Mouse (Mus musculus): ENCODE measurements around the gene Gas6. TPM values are rescaled to one million over a fixed set of nuclear protein-coding genes. Genes with fewer than 3 reads are reported as not detected.

Gas6 gene
- polyA plus RNA-seq, 1 experiment: 86.0 TPM

DNA sequence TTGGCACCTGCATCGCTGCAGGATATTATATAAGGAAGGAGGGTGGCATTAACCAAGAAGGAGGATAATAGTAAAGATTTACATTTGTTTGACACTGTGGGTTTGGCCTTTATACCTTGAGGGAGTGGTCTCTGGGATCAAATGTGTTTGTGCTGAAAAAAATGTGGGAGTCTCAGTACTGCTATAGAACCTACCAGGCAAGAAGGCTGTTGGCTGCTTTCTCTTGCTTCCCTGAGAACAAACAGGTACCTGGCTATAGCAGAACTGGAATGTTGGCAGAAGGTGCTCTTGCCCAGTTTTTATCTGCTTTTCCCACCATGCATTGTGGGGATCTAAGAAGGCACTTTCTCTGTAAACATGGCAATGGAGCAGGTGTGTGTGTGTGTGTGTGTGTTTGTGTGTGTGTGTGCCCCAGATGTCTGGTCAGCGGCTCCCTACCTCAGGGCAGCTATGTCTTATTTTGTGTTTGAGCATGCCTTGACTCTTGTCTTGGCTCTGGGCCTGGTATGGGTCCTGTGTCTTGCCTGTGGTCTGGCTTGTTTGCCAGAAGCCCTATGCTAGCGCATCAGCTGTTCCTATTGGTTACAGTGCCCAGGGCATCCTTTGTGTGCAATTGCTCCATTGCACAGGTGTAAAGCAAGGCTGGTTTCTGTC, 13.1 kb upstream of the Gas6 start:
- DNase-seq (ENCODE audit: extremely low spot score in 1 of 2, low spot score in 1 of 2): no peak

DNA sequence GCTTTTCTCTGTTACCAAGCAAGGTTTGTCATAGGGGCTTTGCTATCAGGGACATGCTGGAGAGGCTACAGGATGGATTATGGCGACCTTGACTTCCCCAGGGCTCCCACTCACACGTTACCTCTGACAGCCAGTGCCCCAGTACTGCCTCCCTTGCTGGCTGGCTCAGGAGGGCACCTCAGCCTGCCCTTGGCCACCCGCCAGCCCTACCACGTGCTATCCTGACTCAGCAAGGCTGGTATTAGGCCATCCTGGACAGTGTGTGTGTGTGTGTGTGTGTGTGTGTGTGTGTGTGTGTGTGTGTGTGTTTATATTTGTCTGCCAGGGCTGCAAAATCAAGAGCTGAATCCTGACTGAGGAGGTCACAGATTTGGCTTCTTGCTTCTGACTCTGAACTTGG, 12.6 kb upstream of the Gas6 start:
- no peak for DNase-seq (ENCODE audit: extremely low spot score in 1 of 2, low spot score in 1 of 2)

DNA sequence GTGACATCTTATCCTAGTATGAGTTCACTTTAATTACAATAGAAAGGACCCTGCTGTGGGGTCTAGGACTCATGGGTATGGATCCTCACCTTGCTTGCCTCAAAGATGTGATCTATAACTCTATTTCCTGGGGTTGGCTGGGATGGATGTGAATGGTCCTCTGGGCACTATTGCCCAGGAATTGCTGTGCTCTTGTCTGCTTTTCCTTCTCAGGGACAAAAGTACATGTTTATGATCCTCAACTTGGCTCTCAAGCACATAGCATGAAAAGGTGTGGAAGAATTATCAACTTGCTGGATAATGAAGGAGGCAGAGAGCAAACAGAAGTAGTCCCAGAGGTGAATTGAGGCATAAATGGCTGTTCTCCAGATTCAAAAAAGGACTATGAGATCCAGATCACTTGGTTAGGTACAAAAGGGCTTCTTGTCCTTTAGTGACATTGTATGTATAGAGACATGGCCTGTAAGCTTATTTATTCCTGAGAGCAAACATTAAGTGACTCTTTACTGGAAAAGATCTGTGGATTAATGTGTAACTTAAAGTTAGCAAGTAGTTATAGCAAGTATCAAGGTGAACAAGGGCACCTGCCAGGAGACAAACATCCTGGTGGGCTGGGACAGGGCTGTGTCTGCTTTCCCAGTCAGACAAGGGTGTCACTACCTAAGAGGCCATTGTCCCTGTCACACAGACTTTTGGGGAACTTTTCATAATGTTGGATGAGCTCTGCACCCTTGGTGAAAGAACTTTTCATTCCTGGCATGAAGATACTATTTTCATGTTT, 10.8 kb upstream of the Gas6 start:
- no peak for DNase-seq (ENCODE audit: extremely low spot score in 1 of 2, low spot score in 1 of 2)

DNA sequence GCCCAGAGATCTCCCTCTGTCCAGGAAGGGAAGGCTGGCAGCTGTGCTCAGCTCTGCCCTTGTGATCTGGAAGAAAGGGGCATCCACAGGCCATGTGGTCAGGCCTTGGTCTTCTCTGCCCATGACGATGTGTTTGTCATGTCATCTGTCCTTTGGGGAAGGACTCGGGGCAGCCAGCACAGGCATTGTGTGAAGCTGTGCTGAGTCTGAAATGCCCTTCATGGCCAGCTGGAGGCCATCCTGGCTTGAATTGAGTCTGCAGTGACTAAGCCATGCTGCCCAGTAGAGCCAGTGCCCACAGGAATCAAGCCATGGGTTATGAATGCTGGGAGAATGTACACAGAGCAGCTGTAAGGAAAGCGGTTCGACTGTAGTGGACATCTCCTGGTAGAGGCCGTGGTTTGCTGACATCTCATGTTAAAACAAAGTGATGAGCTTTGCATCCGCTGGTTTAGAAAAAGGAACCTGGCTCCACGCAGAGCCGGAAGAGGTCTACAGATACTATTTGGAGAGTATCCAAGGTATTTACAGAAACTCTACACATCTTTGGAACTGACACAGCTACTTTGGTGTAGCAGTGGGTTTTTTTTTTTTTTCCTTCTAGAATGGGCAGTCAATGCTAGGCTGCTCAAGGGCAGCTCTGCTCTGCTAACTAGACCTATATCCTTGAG, 9.8 kb upstream of the Gas6 start:
- DNase-seq (ENCODE audit: extremely low spot score in 1 of 2, low spot score in 1 of 2): no peak

DNA sequence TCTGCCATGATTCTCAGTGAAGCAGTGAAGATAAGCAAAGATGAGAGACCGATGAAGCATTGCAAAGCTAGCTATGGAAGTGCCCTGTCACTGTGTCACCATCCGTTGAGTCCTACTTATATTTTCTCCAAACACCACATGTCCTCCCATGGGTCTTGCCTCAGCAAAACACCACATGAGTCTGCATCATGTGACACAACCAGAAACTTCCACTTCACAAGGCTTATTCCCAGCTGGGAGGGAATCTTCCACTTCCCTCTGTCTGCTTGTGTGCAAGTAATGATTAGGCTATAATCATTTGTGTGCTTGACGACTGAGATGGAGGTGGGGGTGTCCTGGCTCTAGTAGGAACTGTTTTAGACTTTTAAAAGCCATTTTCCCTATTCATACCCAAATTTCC, 6.9 kb upstream of the Gas6 start:
- DNase-seq (ENCODE audit: extremely low spot score in 1 of 2, low spot score in 1 of 2): no peak

DNA sequence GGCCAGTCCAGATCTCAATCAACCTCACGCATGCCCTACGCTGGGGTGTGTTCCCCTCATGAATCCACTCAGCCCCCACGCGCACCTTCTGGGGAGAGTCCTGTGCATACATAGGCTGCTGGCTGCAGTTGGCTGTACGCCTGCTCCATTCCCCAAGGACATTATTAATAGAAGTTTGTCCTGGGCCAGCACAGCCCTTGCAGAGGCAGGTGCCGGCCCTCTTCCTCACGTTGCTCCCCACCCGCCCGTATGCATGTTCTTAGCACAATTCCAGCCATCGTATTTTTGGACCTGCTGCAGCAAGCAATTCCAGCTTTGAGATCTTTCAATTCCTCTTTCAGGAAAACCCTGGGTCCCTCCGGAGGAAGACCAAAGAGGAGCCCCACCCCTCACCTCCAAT, 1.3 kb downstream of the Gas6 start:
- DNase-seq (ENCODE audit: extremely low spot score in 1 of 2, low spot score in 1 of 2): no peak

DNA sequence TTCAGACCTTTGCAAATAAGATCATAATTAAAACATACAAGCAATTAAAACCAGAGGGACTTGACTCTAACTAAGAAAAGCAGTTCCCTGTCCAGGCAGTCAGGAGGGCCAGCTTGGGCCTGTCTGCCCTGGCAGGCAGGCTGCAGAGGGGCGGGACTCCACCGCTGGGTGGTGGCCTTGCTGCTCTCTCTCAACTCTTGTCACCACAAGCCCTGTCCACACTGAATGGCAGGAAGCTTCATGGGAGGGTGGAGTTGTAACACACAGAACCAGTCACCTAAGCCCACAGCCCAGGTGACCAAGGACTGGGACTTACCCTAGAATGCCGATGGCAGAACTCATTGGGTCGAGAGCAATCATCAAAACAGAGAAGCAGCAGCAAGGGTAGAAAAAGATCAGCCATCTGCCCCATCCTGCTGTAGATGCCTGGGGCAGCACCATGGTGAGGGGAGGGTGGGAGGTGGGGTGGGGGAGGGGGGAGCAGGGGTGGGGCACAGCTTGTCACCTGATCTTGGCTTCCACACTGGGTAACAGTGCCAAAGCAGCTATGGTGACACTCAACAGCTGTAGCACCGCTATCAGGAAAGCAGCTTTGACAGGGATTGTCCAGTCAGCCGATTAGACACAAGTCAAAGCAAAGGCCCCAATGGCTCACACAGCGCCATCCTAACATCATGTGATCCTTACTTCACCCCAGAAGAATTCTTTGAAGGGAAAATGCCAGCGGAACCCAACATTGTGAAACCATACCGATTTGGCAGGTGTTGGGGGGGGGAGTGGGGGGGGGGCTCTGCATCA, 1.9 kb downstream of the Gas6 start:
- no peak for DNase-seq (ENCODE audit: extremely low spot score in 1 of 2, low spot score in 1 of 2)

DNA sequence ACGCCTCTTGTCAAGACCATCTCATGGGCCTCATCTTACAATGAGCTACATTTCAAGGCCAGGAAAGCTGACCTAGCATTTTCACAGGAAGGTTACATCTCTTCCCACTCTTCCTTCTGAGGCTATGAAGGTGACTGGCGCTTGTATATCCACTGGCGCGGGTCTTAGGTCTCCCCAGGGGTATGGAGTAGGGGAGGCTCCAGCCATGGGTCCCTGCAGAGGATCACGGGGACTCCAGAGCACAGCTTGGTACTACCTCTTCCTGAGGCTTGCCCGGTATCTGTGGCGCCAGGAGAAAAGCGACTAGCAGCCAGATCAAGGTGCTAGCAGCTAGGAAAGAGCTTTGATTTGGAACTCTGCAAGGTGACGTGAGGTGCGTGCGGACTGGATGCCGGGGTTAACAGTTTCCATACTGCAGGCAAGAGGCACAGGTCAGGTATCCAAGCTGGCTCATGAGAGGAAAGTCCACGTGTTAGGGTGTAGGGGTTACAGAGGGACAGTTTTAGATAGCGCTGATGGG, 2.7 kb downstream of the Gas6 start:
- no peak for DNase-seq (ENCODE audit: extremely low spot score in 1 of 2, low spot score in 1 of 2)

DNA sequence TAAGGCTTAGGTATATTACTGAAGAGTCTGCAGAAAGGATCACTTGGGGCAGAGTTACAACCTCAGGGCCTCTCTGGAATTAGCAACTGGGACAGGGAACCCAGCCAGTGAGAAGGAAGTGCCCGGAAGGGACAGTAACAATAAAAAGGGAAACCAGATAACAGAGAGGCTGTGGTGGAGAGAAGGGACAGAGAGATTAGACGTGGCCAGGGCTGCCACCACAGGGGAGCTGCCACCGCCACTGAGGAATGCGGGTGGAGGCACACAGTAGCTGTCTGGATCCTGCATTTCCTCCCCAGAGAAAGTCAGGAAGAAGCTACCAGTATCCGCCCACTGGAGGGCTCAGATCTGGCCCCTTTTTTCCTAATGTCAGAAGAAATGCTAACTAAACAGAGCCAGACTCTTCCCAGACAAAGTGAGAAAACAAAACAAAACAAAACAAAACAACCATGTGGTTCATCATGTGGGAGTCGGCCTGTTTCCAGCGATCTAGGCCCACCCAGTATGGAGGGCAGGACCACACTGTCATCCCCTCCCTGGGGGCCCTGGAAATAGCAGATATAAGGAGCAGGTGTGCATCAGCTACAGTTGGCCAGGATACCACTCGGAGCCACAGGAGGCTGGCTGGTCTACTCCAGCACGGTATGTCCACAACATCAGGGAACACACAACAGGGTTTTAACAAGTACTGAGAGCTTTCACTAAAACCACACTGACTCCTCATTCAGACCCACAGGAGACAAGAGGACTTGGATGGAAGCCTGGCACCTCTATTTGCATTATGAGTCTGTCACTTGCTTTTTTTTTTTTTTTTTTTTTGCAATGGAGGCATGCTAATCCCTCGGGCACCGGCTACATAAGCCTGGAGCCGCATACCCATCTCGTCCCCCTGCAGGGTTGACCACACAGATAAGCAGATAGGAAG, 4.0 kb downstream of the Gas6 start:
- no peak for DNase-seq (ENCODE audit: extremely low spot score in 1 of 2, low spot score in 1 of 2)

DNA sequence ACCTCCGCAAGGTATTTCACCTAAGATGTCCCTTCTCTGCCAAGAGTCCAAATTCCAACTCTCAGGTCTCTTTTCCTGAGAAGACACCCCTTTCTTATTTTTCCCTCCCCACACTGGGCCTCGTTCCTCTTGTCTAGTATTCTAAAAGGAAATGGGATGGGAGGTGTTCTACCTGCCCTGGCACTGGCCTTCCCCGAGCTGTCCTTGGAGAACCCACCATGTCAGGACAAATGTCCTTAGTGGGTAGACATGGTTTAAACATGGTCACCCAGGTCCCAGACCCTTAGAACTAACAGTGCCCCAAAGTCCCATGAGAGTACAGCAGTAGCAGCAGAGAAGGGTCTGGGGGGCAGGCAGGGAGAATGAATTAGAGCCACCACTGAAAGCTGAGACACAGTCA, 4.9 kb downstream of the Gas6 start:
- DNase-seq (ENCODE audit: extremely low spot score in 1 of 2, low spot score in 1 of 2): no peak

DNA sequence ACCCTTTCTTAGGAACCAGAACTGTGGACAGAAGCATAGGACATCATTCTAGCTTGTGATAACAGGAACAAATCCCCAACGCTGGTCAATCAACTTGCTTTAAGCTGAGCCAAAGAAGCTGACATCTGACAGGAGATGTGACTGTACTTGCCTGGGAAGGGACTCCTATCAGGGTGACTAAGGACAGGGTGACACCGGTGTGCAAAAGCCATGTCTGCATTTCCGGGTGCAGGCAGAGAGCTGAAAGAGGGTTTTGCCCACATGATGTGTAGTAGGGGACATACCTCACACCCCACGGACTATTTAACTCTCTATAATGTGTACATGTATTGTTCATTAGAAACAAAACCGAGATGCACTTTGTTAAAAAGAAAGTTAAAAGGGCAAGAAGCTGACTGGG, 11.1 kb downstream of the Gas6 start:
- DNase-seq (ENCODE audit: extremely low spot score in 1 of 2, low spot score in 1 of 2): no peak

DNA sequence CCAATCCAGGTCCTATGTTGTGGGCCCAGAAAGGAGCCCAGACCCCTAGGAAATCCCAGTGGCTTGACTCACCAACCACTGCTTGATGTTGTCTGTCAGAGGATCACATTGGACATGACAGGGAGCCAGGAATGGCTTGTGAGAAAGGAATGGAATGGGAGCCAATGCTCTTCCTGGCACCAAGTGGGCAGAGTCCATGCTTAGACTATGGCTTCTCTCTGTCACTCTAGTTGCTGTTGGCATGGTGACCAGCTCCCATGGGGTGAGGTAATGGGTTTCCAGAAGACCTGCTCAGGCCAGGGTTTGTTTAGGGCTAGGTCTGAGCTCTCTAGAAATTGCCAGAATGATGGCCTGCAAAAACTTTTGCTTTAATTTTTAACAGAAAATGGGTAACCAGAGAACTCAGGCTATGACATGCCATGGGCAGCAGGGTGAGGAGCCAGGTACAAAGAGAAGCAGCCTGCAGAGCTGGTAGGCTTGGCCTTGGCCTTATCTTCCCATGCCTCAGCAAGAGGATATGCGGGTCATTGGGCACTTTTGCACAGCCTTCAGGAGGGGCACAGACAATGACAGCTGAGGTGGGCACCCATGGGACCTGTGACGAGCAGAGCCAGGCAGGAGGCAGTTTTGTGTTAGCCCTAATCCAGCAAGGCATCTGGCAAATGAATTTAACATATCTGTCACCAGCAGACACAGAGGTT, 12.0 kb downstream of the Gas6 start:
- no peak for DNase-seq (ENCODE audit: extremely low spot score in 1 of 2, low spot score in 1 of 2)

DNA sequence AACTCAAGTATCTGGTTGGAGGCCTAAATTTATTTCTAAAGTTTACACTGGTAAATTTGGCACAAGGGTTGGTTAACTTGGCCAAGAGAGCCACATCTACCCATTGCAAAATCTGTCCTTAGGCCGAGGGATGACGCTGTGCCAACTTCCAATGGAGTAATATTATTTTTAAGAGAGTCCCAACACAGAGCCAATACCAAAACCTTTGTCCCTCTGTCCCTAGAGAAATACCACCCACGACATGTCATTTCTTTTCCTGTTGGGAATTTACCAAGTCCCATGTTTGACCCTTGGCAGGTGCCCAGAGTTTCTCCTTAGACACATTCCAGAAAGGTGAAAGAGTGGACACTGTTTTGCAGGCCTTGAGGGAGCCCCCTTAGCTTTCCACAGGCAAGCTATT, 12.7 kb downstream of the Gas6 start:
- no peak for DNase-seq (ENCODE audit: extremely low spot score in 1 of 2, low spot score in 1 of 2)

DNA sequence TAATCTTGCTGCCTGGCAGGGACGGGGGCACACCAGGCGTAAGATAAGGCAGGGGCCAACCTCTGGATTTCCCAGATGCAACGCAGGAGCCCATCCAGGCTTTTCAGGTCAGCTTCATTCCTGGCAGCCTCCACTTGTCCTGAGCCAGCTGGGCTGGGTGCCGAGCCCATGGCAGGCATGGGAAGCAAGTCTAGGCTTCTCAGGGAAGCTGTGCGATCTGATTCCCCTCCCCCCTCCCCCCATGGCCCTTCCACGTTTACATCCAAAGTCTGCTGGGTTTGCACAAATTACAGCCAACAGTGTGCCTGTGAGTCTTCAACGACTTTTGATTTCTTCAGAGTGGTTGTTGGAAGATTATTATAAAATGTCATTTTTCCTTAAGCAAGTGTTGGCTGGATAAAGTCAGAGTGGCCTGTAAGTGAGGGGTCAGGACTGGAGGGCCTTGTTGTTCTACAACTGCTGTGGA, 13.2 kb downstream of the Gas6 start:
- no peak for DNase-seq (ENCODE audit: extremely low spot score in 1 of 2, low spot score in 1 of 2)

DNA sequence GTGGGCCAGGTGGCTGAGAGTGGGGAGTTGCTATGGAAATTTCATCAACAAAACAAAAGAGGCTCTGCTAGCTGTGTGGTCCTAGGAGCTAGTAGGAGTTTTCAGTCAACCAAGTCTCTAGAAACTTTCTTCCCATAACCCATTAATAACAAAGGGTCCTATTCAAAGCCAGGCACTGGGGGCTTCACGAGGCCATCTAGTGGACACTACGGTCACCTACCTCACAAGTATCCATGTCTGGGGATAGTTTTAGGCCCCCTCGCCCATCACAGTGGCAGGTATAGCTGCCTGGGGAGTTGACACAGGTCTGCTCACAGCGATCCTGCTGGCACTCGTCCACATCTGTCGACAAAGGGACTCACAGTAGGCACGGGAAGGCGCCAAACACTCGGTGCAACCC, 18.4 kb downstream of the Gas6 start:
- DNase-seq (ENCODE audit: extremely low spot score in 1 of 2, low spot score in 1 of 2): no peak

DNA sequence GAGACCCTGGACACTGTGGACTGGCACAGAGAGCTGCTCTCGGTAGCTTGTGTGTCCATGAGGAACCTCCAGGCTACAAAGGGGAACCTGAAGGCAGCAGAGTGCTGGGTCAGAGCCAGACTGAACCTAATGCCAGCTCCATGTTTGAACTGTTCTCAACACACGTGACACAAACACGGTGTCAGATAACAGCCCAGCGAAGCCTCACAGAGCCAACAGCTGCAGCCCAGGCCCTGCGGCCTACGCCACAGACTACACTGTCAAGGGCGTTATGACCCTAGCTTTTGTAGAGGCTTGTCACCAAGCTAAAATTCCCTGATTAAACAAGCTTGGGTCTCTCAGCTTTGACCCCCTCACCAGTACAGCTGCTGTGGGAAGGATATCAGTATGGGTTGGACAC, 22.0 kb downstream of the Gas6 start:
- DNase-seq (ENCODE audit: extremely low spot score in 1 of 2, low spot score in 1 of 2): no peak

DNA sequence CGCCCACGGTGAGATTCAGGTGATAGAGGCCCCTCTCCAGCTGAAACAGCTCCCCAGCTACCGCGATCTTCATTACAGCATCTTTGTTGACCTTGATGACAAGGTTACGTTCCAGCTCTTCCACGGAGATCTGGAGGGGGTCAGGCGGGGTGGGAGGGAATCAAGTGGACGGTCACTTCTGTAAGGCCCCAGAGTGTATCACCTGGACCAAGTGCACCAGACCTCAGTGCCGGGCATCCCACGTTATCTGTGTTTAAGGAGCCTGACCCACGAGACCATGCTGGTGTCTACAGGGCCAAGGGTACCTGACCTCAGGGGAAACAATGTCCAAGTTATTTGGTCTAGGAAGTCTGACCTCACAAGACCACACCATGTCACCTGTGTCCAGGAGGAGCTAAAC, 22.8 kb downstream of the Gas6 start:
- DNase-seq (ENCODE audit: extremely low spot score in 1 of 2, low spot score in 1 of 2): no peak

DNA sequence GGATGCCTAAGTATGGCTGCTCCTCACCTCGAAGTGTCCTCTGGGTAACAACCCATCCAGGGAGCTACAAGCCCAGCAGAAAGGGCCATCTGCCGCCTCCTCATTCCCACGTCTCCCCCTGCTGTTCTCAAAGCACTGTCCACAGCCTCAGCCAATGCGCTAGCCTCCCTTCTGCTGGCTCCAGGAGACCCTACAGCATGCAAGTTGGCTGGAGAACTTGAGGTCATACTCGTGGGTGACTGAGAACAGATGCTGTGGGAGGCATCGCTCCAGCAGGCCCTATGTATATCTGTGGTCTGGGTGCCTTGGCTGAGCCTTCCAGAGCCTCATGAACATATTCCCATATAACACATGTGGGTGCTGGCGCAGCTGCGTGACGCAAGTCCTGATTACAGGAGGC, 25.6 kb downstream of the Gas6 start:
- DNase-seq (ENCODE audit: extremely low spot score in 1 of 2, low spot score in 1 of 2): peak in 1 of 2 experiments; percentile 46

DNA sequence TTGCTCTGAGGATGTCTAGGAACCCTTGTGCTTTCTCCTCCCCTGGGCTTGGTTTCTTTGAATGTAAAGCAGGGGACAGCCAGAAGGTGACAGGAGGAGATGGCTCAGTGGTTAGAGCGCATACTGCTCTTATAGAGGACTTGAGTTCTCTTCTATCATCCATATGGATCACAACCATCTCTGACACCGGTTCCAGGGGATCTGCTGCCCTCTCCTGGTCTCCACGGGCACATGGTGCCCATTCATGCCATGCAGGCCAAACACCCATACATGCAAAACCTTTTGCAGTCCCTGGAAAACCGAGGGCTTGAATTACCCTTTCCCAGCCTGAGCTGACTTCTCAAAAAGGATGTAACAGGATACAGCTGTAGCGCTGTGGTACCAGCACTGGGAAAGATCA, 27.3 kb downstream of the Gas6 start:
- peak in 1 of 2 experiments; percentile 62 for DNase-seq (ENCODE audit: extremely low spot score in 1 of 2, low spot score in 1 of 2)
